Mouse (Mus musculus) MEL (cell line): ENCODE measurements at regions not wholly inside any gene's neighbourhood (a gene's known extent, or its start where the extent isn't known, plus 50 kb on each side); places are given as distances from the start of the nearest gene placed in this dataset.

Source experiments
- DNase-seq: peaks from one replicate; pipeline ENCODE4 v3.0.0; 2011; ENCODE audit warnings: low read depth, low spot score
- H3K27ac ChIP-seq: 2 replicates; pipeline ENCODE4 v1.5.1; 2012; ENCODE audit warnings: low read depth, mild to moderate bottlenecking, control low read depth, low read length, moderate library complexity; ENCODE audit not compliant: control insufficient read depth
- H3K27me3 ChIP-seq, 2 experiments: fragments of 150-350 bp in 1 of 2; sonication (generic) in 1 of 2; 2 replicates each; pipeline ENCODE4 v1.6.1; 2012; ENCODE audit warnings: low read length in 2 of 2, mild to moderate bottlenecking in 2 of 2, improper control_type of control experiment in 1 of 2, moderate library complexity in 1 of 2; ENCODE audit not compliant: insufficient read depth in 2 of 2, control insufficient read depth in 1 of 2
- H3K36me3 ChIP-seq, 2 experiments: 2 replicates each; pipeline ENCODE4 v1.6.1; 2012 to 2014; ENCODE audit warnings: low read length in 2 of 2, improper control_type of control experiment in 1 of 2, inconsistent platforms in 1 of 2, mild to moderate bottlenecking in 1 of 2; ENCODE audit not compliant: insufficient read depth in 2 of 2, control insufficient read depth in 1 of 2
- H3K4me1 ChIP-seq, 2 experiments: fragments of 150-350 bp in 1 of 2; sonication (generic) in 1 of 2; 2 replicates each; pipeline ENCODE4 v1.6.1; 2012; ENCODE audit warnings: low read length in 2 of 2, improper control_type of control experiment in 1 of 2, mild to moderate bottlenecking in 1 of 2; ENCODE audit not compliant: insufficient read depth in 2 of 2, control insufficient read depth in 1 of 2
- H3K4me3 ChIP-seq, 2 experiments: fragments of 150-350 bp in 1 of 2; sonication (generic) in 1 of 2; 2 replicates each; pipeline ENCODE4 v1.5.1; 2012; ENCODE audit warnings: low read depth in 2 of 2, low read length in 2 of 2, mild to moderate bottlenecking in 2 of 2, moderate library complexity in 2 of 2, control low read depth in 1 of 2, improper control_type of control experiment in 1 of 2; ENCODE audit not compliant: control insufficient read depth in 1 of 2, insufficient read depth in 1 of 2
- H3K79me2 ChIP-seq: 2 replicates; pipeline ENCODE4 v1.6.1; 2012; ENCODE audit warnings: mild to moderate bottlenecking, low read length, moderate library complexity; ENCODE audit not compliant: control insufficient read depth, poor library complexity, insufficient read depth
- H3K9ac ChIP-seq: 2 replicates; pipeline ENCODE4 v1.6.1; 2012; ENCODE audit warnings: low read depth, mild to moderate bottlenecking, control low read depth, low read length, moderate library complexity; ENCODE audit not compliant: control insufficient read depth, poor library complexity, severe bottlenecking
- H3K9me3 ChIP-seq: fragments of 150-350 bp; sonication (generic); replicated peaks from 2 replicates; pipeline ENCODE4 v1.6.1; 2012; ENCODE audit warnings: mild to moderate bottlenecking, low read length, improper control_type of control experiment, moderate library complexity; ENCODE audit not compliant: insufficient read depth
- CHD2 ChIP-seq: IDR thresholded peaks from 2 replicates; pipeline ENCODE4 v1.6.1; 2011; ENCODE audit warnings: low read length, improper control_type of control experiment
- E2F4 ChIP-seq: IDR thresholded peaks from 2 replicates; pipeline ENCODE4 v1.6.1; 2011; ENCODE audit warnings: low read depth, low read length, improper control_type of control experiment, borderline replicate concordance
- ELF1 ChIP-seq: IDR thresholded peaks from 2 replicates; pipeline ENCODE4 v1.6.1; 2014; ENCODE audit warnings: low read depth, mild to moderate bottlenecking, inconsistent platforms, low read length, improper control_type of control experiment, moderate library complexity
- EP300 ChIP-seq, 2 experiments: IDR thresholded peaks; 2 replicates each; pipeline ENCODE4 v1.6.1; 2011; ENCODE audit warnings: improper control_type of control experiment in 2 of 2, low read length in 2 of 2, low read depth in 1 of 2, mild to moderate bottlenecking in 1 of 2
- GATA1 ChIP-seq: IDR thresholded peaks from 2 replicates; pipeline ENCODE4 v1.6.1; 2011; ENCODE audit warnings: low read depth, low read length, improper control_type of control experiment
- HCFC1 ChIP-seq: IDR thresholded peaks from 2 replicates; pipeline ENCODE4 v1.6.1; 2012; ENCODE audit warnings: low read depth, mild to moderate bottlenecking, inconsistent platforms, low read length, improper control_type of control experiment, moderate library complexity
- JUND ChIP-seq: IDR thresholded peaks from 2 replicates; pipeline ENCODE4 v1.6.1; 2011; ENCODE audit warnings: low read depth, mild to moderate bottlenecking, improper control_type of control experiment, low read length
- MAX ChIP-seq: IDR thresholded peaks from 2 replicates; pipeline ENCODE4 v1.6.1; 2011; ENCODE audit warnings: low read length, improper control_type of control experiment
- MXI1 ChIP-seq: IDR thresholded peaks from 2 replicates; pipeline ENCODE4 v1.6.1; 2011; ENCODE audit warnings: mild to moderate bottlenecking, low read depth, low read length, improper control_type of control experiment
- MYC ChIP-seq: IDR thresholded peaks from 2 replicates; pipeline ENCODE4 v1.6.1; 2011; ENCODE audit warnings: low read depth, mild to moderate bottlenecking, low read length, improper control_type of control experiment, moderate library complexity
- NELFE ChIP-seq: IDR thresholded peaks from 2 replicates; pipeline ENCODE4 v1.6.1; 2011; ENCODE audit warnings: low read depth, low read length, improper control_type of control experiment
- NRF1 ChIP-seq: IDR thresholded peaks from 2 replicates; pipeline ENCODE4 v1.6.1; 2014; ENCODE audit warnings: low read depth, mild to moderate bottlenecking, inconsistent platforms, low read length, improper control_type of control experiment, moderate library complexity; ENCODE audit not compliant: poor library complexity, insufficient read depth, severe bottlenecking
- POLR2AphosphoS5 ChIP-seq: IDR thresholded peaks from 2 replicates; pipeline ENCODE4 v1.6.1; 2012; ENCODE audit warnings: low read depth, borderline replicate concordance, mild to moderate bottlenecking, inconsistent platforms, low read length, moderate library complexity, mixed read lengths
- RAD21 ChIP-seq: IDR thresholded peaks from 2 replicates; pipeline ENCODE4 v1.6.1; 2011; ENCODE audit warnings: mild to moderate bottlenecking, low read depth, low read length, improper control_type of control experiment
- RCOR1 ChIP-seq: IDR thresholded peaks from 2 replicates; pipeline ENCODE4 v1.6.1; 2012; ENCODE audit warnings: low read depth, mild to moderate bottlenecking, inconsistent platforms, low read length, improper control_type of control experiment
- SIN3A ChIP-seq: IDR thresholded peaks from 2 replicates; pipeline ENCODE4 v1.6.1; 2012; ENCODE audit warnings: low read length, improper control_type of control experiment, inconsistent platforms
- TBP ChIP-seq: IDR thresholded peaks from 2 replicates; pipeline ENCODE4 v1.8.0; 2011; ENCODE audit warnings: low read depth, low read length, improper control_type of control experiment
- TCF12 ChIP-seq: IDR thresholded peaks from 2 replicates; pipeline ENCODE4 v1.6.1; 2014; ENCODE audit warnings: low read depth, mild to moderate bottlenecking, inconsistent platforms, low read length, improper control_type of control experiment, moderate library complexity
- UBTF ChIP-seq: IDR thresholded peaks from 2 replicates; pipeline ENCODE4 v1.6.1; 2012; ENCODE audit warnings: low read depth, mild to moderate bottlenecking, inconsistent platforms, low read length, improper control_type of control experiment, moderate library complexity, borderline replicate concordance; ENCODE audit not compliant: insufficient read depth
- ZC3H11A ChIP-seq: IDR thresholded peaks from 2 replicates; pipeline ENCODE4 v1.6.1; 2012; ENCODE audit warnings: low read depth, mild to moderate bottlenecking, inconsistent platforms, low read length, improper control_type of control experiment
- ZKSCAN1 ChIP-seq: IDR thresholded peaks from 2 replicates; pipeline ENCODE4 v1.6.1; 2012; ENCODE audit warnings: low read depth, mild to moderate bottlenecking, inconsistent platforms, low read length, improper control_type of control experiment, moderate library complexity

DNA sequence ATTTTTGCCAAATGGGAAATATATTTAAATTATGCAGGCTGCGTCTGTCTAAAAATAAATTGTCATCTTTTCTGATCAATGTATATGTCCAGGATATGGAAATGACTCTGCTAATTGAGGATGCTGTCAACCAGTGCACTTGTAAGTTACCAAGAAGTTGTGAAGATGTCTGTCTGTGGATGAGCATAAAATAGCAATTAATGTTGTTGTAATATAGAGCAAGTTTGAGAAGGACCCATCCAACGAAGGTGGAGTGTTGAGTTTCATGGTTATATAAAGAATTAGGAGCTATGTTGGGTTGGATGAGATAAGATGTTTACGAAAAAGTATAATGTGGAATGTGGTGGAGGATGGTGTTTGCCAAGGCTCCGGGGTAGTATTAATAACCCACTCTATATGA is 131.6 kb downstream of the Zbtb18 start:
- no peaks in the 10 kb centered on the region for H3K36me3 ChIP-seq
- TF ChIP-seq RCOR1, result no peak
- TF ChIP-seq EP300 (IDR thresholded peaks at IDR 0.05; ENCODE audit: low read depth in 1 of 2, low read length in 2 of 2), result no peak
- TF ChIP-seq CHD2, result no peak
- no peak for TF ChIP-seq TCF12
- no peak for TF ChIP-seq MYC
- TF ChIP-seq, all 39 proteins: peak for 0
- H3K27ac ChIP-seq, result no peak overlapping the region
- H3K9ac ChIP-seq, result no peak overlapping the region
- H3K4me1 ChIP-seq, result no peaks in the 10 kb centered on the region
- no peak overlapping the region for H3K4me3 ChIP-seq
- H3K79me2 ChIP-seq, result no peaks in the 10 kb centered on the region
- DNase-seq, result no peak
- H3K9me3 ChIP-seq, result no peaks in the 10 kb centered on the region
- peaks cover 0 to 3% of the 10 kb centered on the region in 2 experiments; a peak in 2 of 4 replicates for H3K27me3 ChIP-seq

DNA sequence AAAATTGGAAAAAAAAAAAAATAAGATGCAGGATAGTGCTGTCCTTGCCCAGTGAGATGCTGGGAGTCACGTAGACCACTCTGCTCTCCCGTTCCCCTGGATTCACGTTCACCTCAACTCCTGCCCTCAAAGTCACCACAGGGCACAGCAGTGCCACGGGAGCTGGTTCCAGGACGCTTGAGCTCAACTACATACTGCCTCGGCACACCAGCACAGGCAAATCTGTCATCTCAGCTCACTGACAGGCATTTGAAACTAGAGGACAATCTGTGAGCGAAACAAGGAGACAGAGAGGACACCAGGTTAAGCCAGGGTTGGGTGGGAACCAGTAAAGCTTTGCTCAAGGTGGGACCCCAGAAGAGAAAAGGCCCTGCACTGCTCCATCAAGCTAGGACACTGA is 132.2 kb downstream of the Zbtb18 start:
- TF ChIP-seq MXI1, result no peak
- TF ChIP-seq RCOR1, result no peak
- TF ChIP-seq TBP, result no peak
- no peak for TF ChIP-seq ELF1
- TF ChIP-seq MAX, result no peak
- no peak for TF ChIP-seq UBTF
- Histone ChIP-seq H3K27me3 (peaks cover 0 to 3% of the 10 kb centered on the region in 2 experiments; a peak in 2 of 4 replicates), H3K27ac (no peak overlapping the region), H3K9me3 (no peaks in the 10 kb centered on the region), H3K36me3 (no peaks in the 10 kb centered on the region), H3K79me2 (no peaks in the 10 kb centered on the region), H3K4me3 (no peak overlapping the region), H3K4me1 (no peaks in the 10 kb centered on the region), H3K9ac (no peak overlapping the region)
- DNase-seq, result no peak

DNA sequence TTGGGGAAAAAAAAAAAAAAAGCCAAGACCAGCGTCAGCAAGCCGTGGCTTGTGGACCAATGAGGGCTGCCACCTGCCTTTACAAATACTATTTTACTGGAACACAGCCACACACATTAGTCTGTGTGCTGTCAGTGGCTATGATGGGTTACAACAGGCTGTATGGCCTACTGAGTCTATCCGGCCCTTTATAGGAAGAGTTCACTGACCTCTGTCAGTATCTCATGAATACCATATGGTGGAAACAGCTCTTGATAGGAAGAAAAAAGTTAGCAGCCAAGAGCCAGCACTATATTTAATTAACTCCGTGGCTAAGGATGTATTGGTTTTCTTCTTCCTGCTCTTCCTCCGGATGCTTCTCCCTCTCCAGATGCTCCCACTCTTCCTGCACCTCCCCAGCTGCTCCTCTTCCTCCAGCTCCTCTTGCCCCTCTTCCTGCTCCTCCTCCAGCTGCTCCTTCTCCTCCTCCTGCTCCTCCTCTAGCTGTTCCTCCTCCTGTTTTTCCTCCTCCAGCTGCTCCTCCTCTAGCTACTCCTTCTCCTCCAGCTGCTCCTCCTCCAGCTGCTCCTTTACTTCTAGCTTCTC is 142.2 kb downstream of the Zbtb18 start:
- no peak for TF ChIP-seq ZKSCAN1
- no peak for TF ChIP-seq RCOR1
- no peak for TF ChIP-seq NELFE
- no peak for TF ChIP-seq ZC3H11A
- TF ChIP-seq NRF1, result no peak
- no peak for TF ChIP-seq SIN3A
- no peak for TF ChIP-seq E2F4
- no peak for TF ChIP-seq RAD21
- TF ChIP-seq HCFC1, result no peak
- no peak for TF ChIP-seq JUND
- no peak for TF ChIP-seq POLR2AphosphoS5
- no peak for TF ChIP-seq TBP
- TF ChIP-seq ELF1, result no peak
- TF ChIP-seq EP300 (IDR thresholded peaks at IDR 0.05; ENCODE audit: low read depth in 1 of 2, low read length in 2 of 2), result no peak
- TF ChIP-seq GATA1, result no peak
- no peak for TF ChIP-seq CHD2
- no peaks in the 10 kb centered on the region for H3K36me3 ChIP-seq
- peaks cover 0 to 3% of the 10 kb centered on the region in 2 experiments; a peak in 3 of 4 replicates for H3K27me3 ChIP-seq
- no peak overlapping the region for H3K9ac ChIP-seq
- no peaks in the 10 kb centered on the region for H3K4me1 ChIP-seq
- no peak for DNase-seq
- H3K9me3 ChIP-seq, result no peaks in the 10 kb centered on the region
- H3K79me2 ChIP-seq, result no peaks in the 10 kb centered on the region
- H3K27ac ChIP-seq, result no peak overlapping the region
- H3K4me3 ChIP-seq, result no peak overlapping the region
